14 mouse cellular contexts compared by ENCODE assay signal in genomic region chr4:148238919-148239318, GRCm38 (mm10). TPM values are rescaled to one million over a fixed set of nuclear protein-coding genes. Genes with fewer than 3 reads are reported as not detected.
"Had no signal": no experiment of that assay in that cellular context is flagged by ENCODE, and none has a peak within 500 bp of the region (broad histone marks: within the 10 kb centered on the region; RNA-seq: fewer than 3 reads in every experiment).

No protein-coding gene starts in this region.

- H3K4me3 ChIP-seq: kidney, embryonic 15.5 days; left cerebral cortex, adult 2 months; limb, embryonic 10.5 days; liver, embryonic 15.5 days had no signal

- ATAC-seq: lung, postnatal 0 days had no signal

- H3K27ac ChIP-seq: kidney, embryonic 15.5 days; left cerebral cortex, adult 2 months; limb, embryonic 10.5 days; liver, embryonic 15.5 days; stomach, postnatal 0 days had no signal

- H3K36me3 ChIP-seq: kidney, embryonic 15.5 days; limb, embryonic 10.5 days; liver, embryonic 15.5 days had no signal

- H3K4me2 ChIP-seq: kidney, embryonic 15.5 days; liver, embryonic 11.5 days; liver, embryonic 15.5 days had no signal

- H3K4me1 ChIP-seq: liver, embryonic 15.5 days had no signal

- H3K9me3 ChIP-seq: kidney, embryonic 15.5 days; limb, embryonic 10.5 days; liver, embryonic 15.5 days had no signal

- H3K9ac ChIP-seq: kidney, embryonic 15.5 days; liver, embryonic 15.5 days had no signal

- H3K27me3 ChIP-seq: kidney, embryonic 15.5 days; liver, embryonic 15.5 days had no signal

- DNase-seq: kidney, adult 2 months; kidney, postnatal 14 days; lung, adult 2 months; lung, postnatal 36 days; right cerebral cortex, postnatal 14 days; thymus, postnatal 4 days had no signal

RNA-seq across cellular contexts. Expression of gene Disp3, which starts 48.8 kb away (rescaled TPM):
- total RNA-seq: megakaryocyte progenitor cell, adult 5-6 weeks had no signal
- polyA plus RNA-seq: liver, embryonic 11.5 days; liver, embryonic 15.5 days; lung, adult 2 months had no signal
